Mouse (Mus musculus) spleen, adult 2 months (tissue): ENCODE measurements around the gene Enah.

Experiments used
- CTCF ChIP-seq: fragments of 200-500 bp; IDR thresholded peaks from 2 replicates; pipeline ENCODE4 v1.5.1; 2011; ENCODE audit warnings: mild to moderate bottlenecking, inconsistent platforms; ENCODE audit not compliant: insufficient read depth, insufficient read length, insufficient replicate concordance; ENCODE audit errors: extremely low read depth
- POLR2A ChIP-seq: fragments of 200-500 bp; IDR thresholded peaks from 2 replicates; pipeline ENCODE4 v1.6.1; 2011; ENCODE audit warnings: low read depth, low read length, inconsistent platforms

- TF ChIP-seq POLR2A = no peak
- TF ChIP-seq CTCF = no peak; the same call in 1 of the 2 replicates
These were observed 139.0 kb downstream of the Enah start for GRCm38 (mm10) chr1:181880752-181881325.
